Mouse (Mus musculus): ENCODE results near the gene Rufy3. TPM values are rescaled to one million over a fixed set of nuclear protein-coding genes. Genes with fewer than 3 reads are reported as not detected.
A peak's percentile ranks its signal among the peaks of the same experiment; 100 is the strongest.

Gene Rufy3
- polyA plus RNA-seq, 1 experiment from 2014 or later: 17.4 TPM

DNA sequence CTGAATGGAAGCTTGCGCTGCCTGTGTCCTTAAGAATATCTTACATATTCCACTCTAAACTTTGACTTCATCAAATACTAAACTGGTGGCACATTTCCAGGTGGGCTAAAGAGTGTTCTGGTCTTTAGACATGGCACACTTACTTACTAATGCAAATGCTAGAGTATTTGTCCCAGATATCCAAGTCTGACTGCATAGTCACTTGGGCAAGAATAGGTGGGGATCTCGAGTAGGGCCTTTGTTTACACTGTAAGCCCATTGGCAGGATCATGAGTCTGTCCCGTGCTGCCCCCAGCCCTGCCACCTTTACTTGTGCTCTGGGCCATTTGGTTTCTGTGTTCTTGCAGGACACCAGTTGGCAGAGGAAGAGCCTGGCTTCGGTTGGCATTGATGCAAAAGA lies 52.1 kb downstream of the Rufy3 start:
- in situ Hi-C loops (cut with MboI; ENCODE audit: low pct_unique_long_range_greater_than_20kb): no loop called here
- DNase-seq (ENCODE audit: low read depth, low spot score): no peak
- ChIA-PET CTCF (interaction anchor here (4.5 kb wide), 1 partner anchor 12 kb away, joined by 19 read pairs; no protein-coding TSS in a partner anchor), POLR2A (no interaction called here)
- H3K27me3 ChIP-seq: no peaks in the 10 kb centered on the region
- no peak for ATAC-seq
- TF ChIP-seq CTCF (IDR thresholded peaks at IDR 0.05): no peak

DNA sequence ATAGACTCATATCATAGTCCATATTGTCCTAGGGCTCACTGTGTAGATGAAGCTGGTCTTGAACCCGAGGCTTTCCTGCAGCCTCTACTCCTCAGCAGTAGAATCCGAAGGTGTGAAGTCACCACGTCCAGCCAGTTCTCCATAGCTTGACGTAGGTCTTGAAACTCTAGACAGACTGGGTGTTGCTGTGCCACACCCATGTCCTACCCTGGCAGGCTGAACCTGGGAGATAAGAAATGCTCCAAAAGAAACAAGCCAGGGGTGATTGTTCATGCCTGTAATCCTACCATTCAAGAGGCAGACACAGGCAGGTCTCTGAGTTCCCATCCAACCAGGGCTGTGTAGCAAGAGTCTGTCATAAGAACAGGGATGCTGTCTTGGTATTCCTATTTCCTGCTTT lies 62.7 kb downstream of the Rufy3 start:
- POLR2A ChIA-PET: no interaction called here
- H3K27me3 ChIP-seq: no peaks in the 10 kb centered on the region
- CTCF ChIA-PET: interaction anchor here (4.0 kb wide), 1 partner anchor 10 kb away, joined by 19 read pairs; no protein-coding TSS in a partner anchor
- DNase-seq (ENCODE audit: low read depth, low spot score): no peak
- no peak for ATAC-seq
- TF ChIP-seq CTCF (IDR thresholded peaks at IDR 0.05): no peak
- in situ Hi-C loops (cut with MboI; ENCODE audit: low pct_unique_long_range_greater_than_20kb): no loop called here

DNA sequence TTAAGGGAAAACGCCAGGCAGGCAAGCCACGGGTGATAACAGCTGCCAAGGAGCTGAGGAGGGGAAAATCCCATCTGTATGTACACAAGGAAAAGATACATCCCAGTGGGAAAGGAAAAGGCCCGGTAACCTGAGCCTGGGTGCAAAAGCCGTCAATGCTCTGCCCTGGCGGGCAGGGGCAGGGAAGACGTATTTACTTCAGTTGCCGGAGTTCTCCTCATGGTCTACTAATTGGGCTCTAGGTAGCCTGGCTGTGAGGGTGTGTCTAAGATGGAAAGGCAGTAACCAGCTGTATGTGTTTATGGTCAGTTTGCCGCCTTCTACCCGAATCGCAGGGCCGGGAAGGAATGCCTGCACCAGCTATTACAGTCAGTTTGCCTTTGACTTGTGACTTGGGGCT lies 64.3 kb downstream of the Rufy3 start:
- no peaks in the 10 kb centered on the region for H3K27me3 ChIP-seq
- POLR2A ChIA-PET: no interaction called here
- CTCF ChIA-PET: interaction anchor here (0.8 to 4.0 kb wide), 4 partner anchors 8 to 65 kb away, joined by 3 to 19 read pairs (median 8); partner anchors contain the start of gene Rufy3
- TF ChIP-seq CTCF (IDR thresholded peaks at IDR 0.05): no peak
- ATAC-seq (no peak), DNase-seq (ENCODE audit: low read depth, low spot score) (no peak)
- in situ Hi-C loops (cut with MboI; ENCODE audit: low pct_unique_long_range_greater_than_20kb): no loop called here

DNA sequence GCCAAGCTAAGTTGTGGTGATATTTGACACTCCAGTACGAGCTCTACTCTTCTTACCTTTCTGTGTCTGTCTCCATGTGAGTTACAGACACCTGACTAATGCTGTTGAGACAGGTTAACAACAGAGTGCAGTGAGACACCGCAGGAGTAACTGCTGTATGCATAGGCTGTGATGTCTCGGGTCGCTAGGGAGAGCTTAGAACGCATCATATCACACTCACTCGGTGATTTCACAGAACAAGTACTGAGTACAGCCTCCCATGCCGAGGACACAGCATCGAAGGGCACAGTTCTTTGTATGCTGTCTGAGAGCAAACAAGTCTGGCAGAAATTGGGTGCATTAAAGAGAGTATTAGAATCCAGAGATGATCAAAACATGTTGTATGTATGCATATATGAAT lies 65.1 kb downstream of the Rufy3 start:
- ChIA-PET POLR2A (no interaction called here), CTCF (interaction anchor here (0.8 to 4.0 kb wide), 4 partner anchors 9 to 65 kb away, joined by 3 to 19 read pairs (median 8); partner anchors contain the start of gene Rufy3)
- in situ Hi-C loops (cut with MboI; ENCODE audit: low pct_unique_long_range_greater_than_20kb): loop anchor here (5.0 kb wide), 1 partner anchor 63 kb away; the partner anchor contains the start of gene Rufy3

DNA sequence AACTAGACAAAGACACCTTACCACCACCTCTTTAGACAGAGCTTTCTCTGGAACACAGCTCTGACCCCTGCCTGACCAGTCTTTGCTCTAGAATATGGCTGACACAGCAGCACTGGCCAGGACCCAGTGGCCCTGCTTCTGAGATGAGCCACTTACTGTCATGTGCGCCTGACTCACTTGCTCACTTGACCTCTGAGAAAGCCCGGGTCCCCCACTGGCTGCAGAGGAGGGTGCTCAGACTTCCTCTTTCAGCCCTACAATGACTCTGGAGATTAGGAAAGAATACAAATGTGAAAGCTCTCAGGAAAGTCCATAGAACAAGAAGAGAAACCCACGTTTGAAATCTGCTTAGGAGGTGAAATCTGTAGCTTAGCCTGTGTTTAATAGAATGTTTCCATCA lies 66.0 kb downstream of the Rufy3 start:
- DNase-seq (ENCODE audit: low read depth, low spot score): no peak
- ATAC-seq: peak; percentile 78
- POLR2A ChIA-PET: no interaction called here
- CTCF ChIA-PET: interaction anchor here (0.9 to 4.0 kb wide), 3 partner anchors 10 to 27 kb away, joined by 3 to 19 read pairs (median 11); no protein-coding TSS in a partner anchor
- in situ Hi-C loops (cut with MboI; ENCODE audit: low pct_unique_long_range_greater_than_20kb): loop anchor here (5.0 kb wide), 1 partner anchor 64 kb away; the partner anchor contains the start of gene Rufy3
- no peak for TF ChIP-seq CTCF (IDR thresholded peaks at IDR 0.05)
- H3K27me3 ChIP-seq: no peaks in the 10 kb centered on the region

More for the DNA sequence above, 65.1 kb downstream of the Rufy3 start:
- no peaks in the 10 kb centered on the region for H3K27me3 ChIP-seq
- no peak for ATAC-seq
- no peak for TF ChIP-seq CTCF (IDR thresholded peaks at IDR 0.05)
- no peak for DNase-seq (ENCODE audit: low read depth, low spot score)

DNA sequence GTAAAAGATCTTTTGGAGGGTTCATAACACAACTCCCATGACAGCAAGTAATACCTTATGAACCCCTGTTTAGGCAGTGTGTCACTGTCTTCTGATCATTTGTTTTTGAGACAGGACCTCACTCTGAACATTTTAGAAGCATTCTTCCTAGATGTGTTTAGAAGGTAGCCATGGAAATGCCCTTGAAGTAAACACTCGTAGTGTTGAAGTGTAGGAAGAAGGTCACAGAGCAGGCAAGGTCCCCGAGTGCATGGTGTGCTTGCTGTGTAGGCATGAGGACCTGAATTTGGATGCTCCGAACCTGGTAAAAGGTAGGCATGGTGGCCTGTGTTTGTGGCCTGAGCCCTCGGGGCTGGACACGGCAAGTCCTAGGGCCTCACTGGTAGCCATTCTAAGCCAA lies 66.7 kb downstream of the Rufy3 start:
- ATAC-seq (no peak), DNase-seq (ENCODE audit: low read depth, low spot score) (no peak)
- no peak for TF ChIP-seq CTCF (IDR thresholded peaks at IDR 0.05)
- CTCF ChIA-PET: interaction anchor here (0.9 to 3.1 kb wide), 3 partner anchors 10 to 27 kb away, joined by 3 to 11 read pairs (median 3); no protein-coding TSS in a partner anchor
- H3K27me3 ChIP-seq: no peaks in the 10 kb centered on the region
- in situ Hi-C loops (cut with MboI; ENCODE audit: low pct_unique_long_range_greater_than_20kb): loop anchor here (5.0 kb wide), 1 partner anchor 64 kb away; the partner anchor contains the start of gene Rufy3
- POLR2A ChIA-PET: no interaction called here

DNA sequence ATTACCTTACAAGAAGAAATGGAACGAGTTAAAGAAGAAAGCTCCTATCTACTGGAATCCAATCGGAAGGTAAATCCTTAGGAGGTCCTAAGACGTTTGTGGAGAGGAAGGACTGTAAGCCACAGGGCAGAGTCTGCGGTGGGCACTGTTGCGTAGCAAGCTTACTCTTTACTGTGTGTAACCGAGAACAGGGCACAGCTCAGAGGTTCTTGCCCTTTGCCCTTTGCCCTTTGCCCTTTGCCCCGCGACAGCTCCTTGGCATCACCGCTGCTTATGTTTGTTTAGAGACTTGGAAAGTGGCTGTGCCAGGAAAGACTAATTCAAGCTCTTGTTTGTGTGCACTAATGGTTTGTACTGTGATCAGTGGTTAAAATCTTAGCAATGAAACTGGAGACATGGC lies 67.6 kb downstream of the Rufy3 start:
- POLR2A ChIA-PET: no interaction called here
- ATAC-seq (no peak), DNase-seq (ENCODE audit: low read depth, low spot score) (no peak)
- no peak for TF ChIP-seq CTCF (IDR thresholded peaks at IDR 0.05)
- CTCF ChIA-PET: interaction anchor here (1.2 kb wide), 1 partner anchor 20 kb away, joined by 3 read pairs; no protein-coding TSS in a partner anchor
- in situ Hi-C loops (cut with MboI; ENCODE audit: low pct_unique_long_range_greater_than_20kb): loop anchor here (5.0 kb wide), 1 partner anchor 65 kb away; the partner anchor contains the start of gene Rufy3
- H3K27me3 ChIP-seq: no peaks in the 10 kb centered on the region

DNA sequence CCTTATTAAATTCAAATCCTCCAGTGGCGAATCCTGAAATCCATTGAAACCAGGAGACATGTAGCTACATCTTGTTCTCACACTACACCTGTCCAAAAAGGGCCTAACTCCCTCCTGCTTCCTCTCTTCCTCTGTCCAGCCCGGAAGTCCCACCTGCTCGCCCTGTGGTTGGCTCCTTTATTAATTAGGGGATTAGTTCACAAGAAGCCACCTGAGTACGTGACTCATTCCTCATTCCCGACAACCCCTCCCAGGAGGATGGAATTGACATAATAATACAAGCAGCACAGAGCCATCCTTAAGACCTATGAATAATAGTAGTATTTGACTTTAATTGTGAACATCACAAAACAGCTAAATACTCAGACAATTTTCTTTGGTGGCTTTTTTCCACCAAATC lies 69.2 kb downstream of the Rufy3 start:
- ChIA-PET CTCF (interaction anchor here (0.9 to 1.1 kb wide), 2 partner anchors 21 to 38 kb away, joined by 3 read pairs; no protein-coding TSS in a partner anchor), POLR2A (no interaction called here)
- no peak for DNase-seq (ENCODE audit: low read depth, low spot score)
- ATAC-seq: no peak
- no peaks in the 10 kb centered on the region for H3K27me3 ChIP-seq
- TF ChIP-seq CTCF (IDR thresholded peaks at IDR 0.05): no peak
- in situ Hi-C loops (cut with MboI; ENCODE audit: low pct_unique_long_range_greater_than_20kb): loop anchor here (5.0 kb wide), 1 partner anchor 67 kb away; the partner anchor contains the start of gene Rufy3

DNA sequence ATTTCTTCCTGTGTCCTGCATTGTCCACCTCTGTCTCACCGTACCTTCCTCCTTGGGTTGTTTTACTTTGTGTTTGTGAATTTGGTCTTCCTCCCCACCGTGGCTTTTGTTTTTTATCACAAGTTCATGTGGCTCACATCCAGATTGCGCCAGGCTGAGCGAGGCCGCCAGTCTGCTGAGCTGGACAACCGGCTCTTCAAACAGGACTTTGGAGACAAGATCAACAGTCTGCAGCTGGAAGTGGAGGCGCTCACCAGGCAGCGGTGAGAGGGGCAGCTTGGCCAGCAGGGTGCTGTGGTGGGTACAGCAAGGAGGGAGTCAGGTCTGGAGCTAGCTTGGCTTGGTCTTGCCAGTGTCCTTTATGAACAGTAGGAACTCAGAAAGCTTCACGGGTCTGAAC lies 77.9 kb downstream of the Rufy3 start:
- no peak for TF ChIP-seq CTCF (IDR thresholded peaks at IDR 0.05)
- DNase-seq (ENCODE audit: low read depth, low spot score) (no peak), ATAC-seq (no peak)
- no peaks in the 10 kb centered on the region for H3K27me3 ChIP-seq
- ChIA-PET POLR2A (no interaction called here), CTCF (interaction anchor here (1.3 kb wide), 1 partner anchor 13 kb away, joined by 4 read pairs; no protein-coding TSS in a partner anchor)
- in situ Hi-C loops (cut with MboI; ENCODE audit: low pct_unique_long_range_greater_than_20kb): no loop called here

DNA sequence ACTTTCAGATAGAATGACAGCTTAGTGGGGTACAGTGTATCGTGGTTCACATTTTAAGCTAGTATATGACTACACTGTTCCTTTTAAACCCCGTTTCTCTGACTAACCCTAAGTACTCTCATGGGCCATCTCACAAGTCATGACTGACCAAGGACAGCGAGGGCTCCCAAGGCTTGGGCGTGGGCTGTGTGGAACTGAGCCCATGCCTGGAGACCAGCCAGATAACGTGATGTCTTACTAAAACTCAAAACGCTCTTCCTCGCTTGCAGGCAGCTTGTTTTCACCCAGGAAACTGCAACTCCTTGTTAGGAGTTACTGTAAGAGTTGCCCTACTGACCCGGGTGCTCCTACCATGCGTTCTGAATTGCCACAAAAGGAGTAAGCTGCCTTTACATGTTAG lies 78.7 kb downstream of the Rufy3 start:
- TF ChIP-seq CTCF (IDR thresholded peaks at IDR 0.05): no peak
- in situ Hi-C loops (cut with MboI; ENCODE audit: low pct_unique_long_range_greater_than_20kb): no loop called here
- DNase-seq (ENCODE audit: low read depth, low spot score) (no peak), ATAC-seq (no peak)
- POLR2A ChIA-PET: no interaction called here
- CTCF ChIA-PET: interaction anchor here (0.6 to 1.3 kb wide), 3 partner anchors 12 to 725 kb away, joined by 3 to 4 read pairs (median 4); no protein-coding TSS in a partner anchor
- H3K27me3 ChIP-seq: no peaks in the 10 kb centered on the region

DNA sequence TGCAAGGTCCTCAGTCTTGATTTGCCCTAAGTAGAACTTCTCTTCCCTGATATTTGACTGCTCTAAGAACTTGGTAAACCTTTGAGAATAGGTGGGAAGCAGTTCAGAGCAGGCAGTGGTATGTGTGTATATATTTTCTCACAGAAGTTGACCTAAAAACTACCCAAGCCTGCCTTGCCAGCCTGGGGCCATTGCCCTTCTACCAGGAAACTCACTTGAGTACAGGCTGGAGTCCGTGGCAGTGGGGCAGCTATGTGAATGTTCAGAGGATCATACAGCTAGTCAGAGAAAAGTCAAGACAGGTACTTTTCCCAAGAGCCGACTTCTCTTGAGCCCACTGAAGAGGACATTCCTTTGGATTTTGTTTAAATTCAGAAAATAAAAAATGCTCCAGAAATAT lies 80.1 kb downstream of the Rufy3 start:
- POLR2A ChIA-PET: no interaction called here
- TF ChIP-seq CTCF (IDR thresholded peaks at IDR 0.05): no peak
- CTCF ChIA-PET: interaction anchor here (0.8 to 2.1 kb wide), 3 partner anchors 22 to 77 kb away, joined by 3 to 10 read pairs (median 4); partner anchors contain the start of gene Mob1b
- in situ Hi-C loops (cut with MboI; ENCODE audit: low pct_unique_long_range_greater_than_20kb): no loop called here
- no peaks in the 10 kb centered on the region for H3K27me3 ChIP-seq
- ATAC-seq (no peak), DNase-seq (ENCODE audit: low read depth, low spot score) (no peak)

Measured in Patski (cell line).